Mouse (Mus musculus): Measurements from ENCODE around the gene Tspan14. TPM values are rescaled to one million over a fixed set of nuclear protein-coding genes. Genes with fewer than 3 reads are reported as not detected.

Gene Tspan14
- total and polyA plus RNA-seq, 3 experiments: 10.3 to 32.3 (median 23.4) TPM

DNA sequence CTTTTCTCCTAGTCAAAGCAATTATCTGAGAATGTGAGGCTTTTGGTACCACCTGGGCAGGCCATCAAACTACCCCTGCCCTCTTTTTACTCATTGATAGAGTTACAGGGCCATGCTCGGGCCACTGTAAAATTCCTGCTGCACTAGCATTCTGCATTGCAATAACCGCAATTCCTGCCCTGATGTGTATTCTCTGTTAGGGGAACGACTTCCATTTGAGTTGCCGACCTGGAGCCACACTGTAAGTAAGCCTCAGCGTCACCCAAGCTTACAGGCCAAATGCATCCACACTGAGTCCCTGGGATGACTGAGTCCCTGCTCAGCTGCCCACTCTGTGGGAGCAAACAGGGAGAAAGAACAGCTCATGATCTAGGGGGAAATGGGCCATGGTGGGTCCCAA, 35.0 kb upstream of the Tspan14 start:
- DNase-seq (ENCODE audit: low spot score) (no peak), ATAC-seq (ENCODE audit: extremely low read depth, insufficient number of reproducible peaks, low FRiP score, poor library complexity, severe bottlenecking) (no peak)
- Histone ChIP-seq H3K36me3 (replicated peaks) (peaks cover 80% of the 10 kb centered on the region), H3K27me3 (ENCODE audit: insufficient read depth, low read length) (no peaks in the 10 kb centered on the region), H3K9me3 (replicated peaks) (no peaks in the 10 kb centered on the region), H3K4me1 (ENCODE audit: insufficient read depth, low read depth, low read length) (peaks cover 21% of the 10 kb centered on the region), H3K4me3 (ENCODE audit: low read depth, low read length) (no peak overlapping the region)
- TF ChIP-seq TAL1 (conservative IDR thresholded peaks at IDR 0.05; ENCODE audit: low read depth, low read length): no peak
- TF ChIP-seq GATA1 (IDR thresholded peaks at IDR 0.05; ENCODE audit: borderline replicate concordance, low read length): no peak
- TF ChIP-seq GATA2 (IDR thresholded peaks at IDR 0.05; ENCODE audit: borderline replicate concordance, low read depth, low read length): no peak
- no peak for TF ChIP-seq POLR2AphosphoS5 (IDR thresholded peaks at IDR 0.05; ENCODE audit: insufficient replicate concordance, low read depth, low read length)
- TF ChIP-seq CTCF (IDR thresholded peaks at IDR 0.05; ENCODE audit: low read depth, low read length): no peak

- peaks cover 14% of the 10 kb centered on the region for H3K4me1 ChIP-seq (ENCODE audit: insufficient read depth, low read depth, low read length)
- H3K27me3 ChIP-seq (ENCODE audit: insufficient read depth, low read length): no peaks in the 10 kb centered on the region
- H3K9me3 ChIP-seq (replicated peaks): no peaks in the 10 kb centered on the region
- ATAC-seq (ENCODE audit: extremely low read depth, insufficient number of reproducible peaks, low FRiP score, poor library complexity, severe bottlenecking) (no peak), DNase-seq (ENCODE audit: low spot score) (no peak)
- no peak overlapping the region for H3K4me3 ChIP-seq (ENCODE audit: low read depth, low read length)
- TF ChIP-seq CTCF (IDR thresholded peaks at IDR 0.05; ENCODE audit: low read depth, low read length) (no peak), TAL1 (conservative IDR thresholded peaks at IDR 0.05; ENCODE audit: low read depth, low read length) (no peak), POLR2AphosphoS5 (IDR thresholded peaks at IDR 0.05; ENCODE audit: insufficient replicate concordance, low read depth, low read length) (no peak), GATA1 (IDR thresholded peaks at IDR 0.05; ENCODE audit: borderline replicate concordance, low read length) (no peak), GATA2 (IDR thresholded peaks at IDR 0.05; ENCODE audit: borderline replicate concordance, low read depth, low read length) (no peak)
- peaks cover 86% of the 10 kb centered on the region for H3K36me3 ChIP-seq (replicated peaks)
These were observed 34.2 kb upstream of the Tspan14 start for GRCm38 (mm10) chr14:41000801-41001200.

DNA sequence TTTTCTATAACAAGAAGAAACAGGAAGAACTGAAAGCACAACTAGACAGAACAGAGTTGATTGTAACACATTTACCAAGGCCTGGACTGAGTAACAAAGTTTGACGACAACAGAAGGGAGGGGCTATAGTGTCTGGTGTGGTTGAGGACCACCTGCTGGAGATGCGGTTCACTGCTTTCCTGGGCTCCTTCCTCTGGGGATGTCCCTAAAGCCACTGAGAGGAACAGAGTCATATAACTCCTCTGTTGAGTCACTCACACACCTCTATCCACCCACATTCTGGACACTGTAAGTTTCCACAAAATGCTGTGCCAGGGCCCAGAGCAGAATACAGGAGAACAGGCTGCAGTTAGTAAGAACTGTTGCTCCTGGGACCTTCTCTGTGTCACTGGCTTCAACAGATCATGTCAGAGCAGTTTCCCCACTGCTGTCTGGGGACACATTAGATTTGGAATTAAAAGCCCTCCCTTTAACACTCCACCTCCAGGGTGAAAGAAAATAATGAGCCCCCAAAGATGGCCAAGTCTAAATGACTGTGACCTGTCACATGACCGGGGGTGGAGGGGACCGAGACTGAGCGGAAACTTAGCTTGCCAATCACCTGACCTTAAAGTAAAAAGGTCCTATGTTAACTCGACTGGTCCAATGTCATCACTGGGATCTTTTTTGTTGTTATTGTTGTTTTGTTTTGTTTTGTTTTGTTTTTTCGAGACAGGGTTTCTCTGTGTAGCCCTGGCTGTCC, 33.5 kb upstream of the Tspan14 start:
- ATAC-seq (ENCODE audit: extremely low read depth, insufficient number of reproducible peaks, low FRiP score, poor library complexity, severe bottlenecking): no peak
- Histone ChIP-seq H3K4me3 (ENCODE audit: low read depth, low read length) (no peak overlapping the region), H3K4me1 (ENCODE audit: insufficient read depth, low read depth, low read length) (peaks cover 16% of the 10 kb centered on the region), H3K36me3 (replicated peaks) (peaks cover 85% of the 10 kb centered on the region), H3K27me3 (ENCODE audit: insufficient read depth, low read length) (no peaks in the 10 kb centered on the region), H3K9me3 (replicated peaks) (no peaks in the 10 kb centered on the region)
- no peak for TF ChIP-seq TAL1 (conservative IDR thresholded peaks at IDR 0.05; ENCODE audit: low read depth, low read length)
- no peak for DNase-seq (ENCODE audit: low spot score)

GRCm38 (mm10) chr14:40996171-40996570, 29.6 kb upstream of the Tspan14 start:
- Histone ChIP-seq H3K4me3 (ENCODE audit: low read depth, low read length) (no peak overlapping the region), H3K9me3 (replicated peaks) (no peaks in the 10 kb centered on the region), H3K36me3 (replicated peaks) (peaks cover 64% of the 10 kb centered on the region), H3K27me3 (ENCODE audit: insufficient read depth, low read length) (no peaks in the 10 kb centered on the region), H3K4me1 (ENCODE audit: insufficient read depth, low read depth, low read length) (peaks cover 53% of the 10 kb centered on the region)
- ATAC-seq (ENCODE audit: extremely low read depth, insufficient number of reproducible peaks, low FRiP score, poor library complexity, severe bottlenecking) (no peak), DNase-seq (ENCODE audit: low spot score) (no peak)
- TF ChIP-seq POLR2AphosphoS5 (IDR thresholded peaks at IDR 0.05; ENCODE audit: insufficient replicate concordance, low read depth, low read length) (no peak), GATA1 (IDR thresholded peaks at IDR 0.05; ENCODE audit: borderline replicate concordance, low read length) (no peak), TAL1 (conservative IDR thresholded peaks at IDR 0.05; ENCODE audit: low read depth, low read length) (no peak), GATA2 (IDR thresholded peaks at IDR 0.05; ENCODE audit: borderline replicate concordance, low read depth, low read length) (no peak), CTCF (IDR thresholded peaks at IDR 0.05; ENCODE audit: low read depth, low read length) (no peak)

DNA sequence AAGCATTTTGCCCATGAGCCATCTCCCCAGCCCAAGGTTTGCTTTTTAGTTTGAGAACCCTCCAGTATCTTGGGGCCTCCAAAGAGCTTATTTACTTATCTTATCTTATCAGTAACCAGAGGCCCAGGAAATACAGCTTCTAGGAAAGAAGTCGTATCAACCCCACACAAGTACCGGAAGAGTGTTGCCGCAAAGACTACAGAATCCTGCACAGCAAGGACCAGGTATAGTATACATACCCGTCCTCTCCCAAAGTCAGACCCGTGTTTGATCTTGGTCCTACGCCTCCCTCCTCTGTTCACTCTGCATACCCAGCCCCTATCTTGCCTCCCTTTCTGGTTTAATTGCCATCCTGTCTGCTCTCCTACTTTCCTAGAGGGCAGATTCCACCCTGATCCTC, 25.9 kb upstream of the Tspan14 start:
- TF ChIP-seq CTCF (IDR thresholded peaks at IDR 0.05; ENCODE audit: low read depth, low read length) (no peak), TAL1 (conservative IDR thresholded peaks at IDR 0.05; ENCODE audit: low read depth, low read length) (peak; percentile 67)
- ATAC-seq (ENCODE audit: extremely low read depth, insufficient number of reproducible peaks, low FRiP score, poor library complexity, severe bottlenecking): peak; percentile 89
- H3K36me3 ChIP-seq (replicated peaks): peaks cover 31% of the 10 kb centered on the region
- no peaks in the 10 kb centered on the region for H3K9me3 ChIP-seq (replicated peaks)
- no peaks in the 10 kb centered on the region for H3K27me3 ChIP-seq (ENCODE audit: insufficient read depth, low read length)
- peak; percentile 71 for DNase-seq (ENCODE audit: low spot score)
- H3K4me3 ChIP-seq (ENCODE audit: low read depth, low read length): peak overlapping the region; percentile 63
- peaks cover 81% of the 10 kb centered on the region for H3K4me1 ChIP-seq (ENCODE audit: insufficient read depth, low read depth, low read length)

DNA sequence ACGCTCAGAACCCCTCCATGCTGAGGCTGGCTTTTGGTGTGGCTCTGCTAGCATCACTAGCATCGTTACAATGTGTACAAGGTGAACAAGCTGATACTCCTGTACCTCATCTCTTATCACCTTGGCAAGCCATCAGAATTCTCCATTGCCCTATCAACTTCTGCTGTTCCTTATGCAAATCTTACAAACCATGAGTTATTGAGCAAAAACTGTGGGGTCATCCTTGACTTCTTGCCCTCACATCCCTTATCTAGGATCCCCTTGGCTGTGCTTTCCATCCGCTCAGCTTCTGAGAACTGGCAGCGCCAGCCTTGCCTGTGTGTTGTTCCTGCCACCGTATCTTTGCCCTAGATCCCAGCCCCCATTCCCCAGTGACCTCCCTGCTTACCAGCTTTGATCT, 22.2 kb upstream of the Tspan14 start:
- Histone ChIP-seq H3K27me3 (ENCODE audit: insufficient read depth, low read length) (no peaks in the 10 kb centered on the region), H3K36me3 (replicated peaks) (peaks cover 10% of the 10 kb centered on the region), H3K4me3 (ENCODE audit: low read depth, low read length) (peak overlapping the region; percentile 1; the same call in 1 of the 2 replicates), H3K9me3 (replicated peaks) (no peaks in the 10 kb centered on the region), H3K4me1 (ENCODE audit: insufficient read depth, low read depth, low read length) (peaks cover 86% of the 10 kb centered on the region)
- peak; percentile 47 for ATAC-seq (ENCODE audit: extremely low read depth, insufficient number of reproducible peaks, low FRiP score, poor library complexity, severe bottlenecking)
- DNase-seq (ENCODE audit: low spot score): peak; percentile 37
- TF ChIP-seq CTCF (IDR thresholded peaks at IDR 0.05; ENCODE audit: low read depth, low read length) (no peak), TAL1 (conservative IDR thresholded peaks at IDR 0.05; ENCODE audit: low read depth, low read length) (peak; percentile 70), GATA1 (IDR thresholded peaks at IDR 0.05; ENCODE audit: borderline replicate concordance, low read length) (no peak)

DNA sequence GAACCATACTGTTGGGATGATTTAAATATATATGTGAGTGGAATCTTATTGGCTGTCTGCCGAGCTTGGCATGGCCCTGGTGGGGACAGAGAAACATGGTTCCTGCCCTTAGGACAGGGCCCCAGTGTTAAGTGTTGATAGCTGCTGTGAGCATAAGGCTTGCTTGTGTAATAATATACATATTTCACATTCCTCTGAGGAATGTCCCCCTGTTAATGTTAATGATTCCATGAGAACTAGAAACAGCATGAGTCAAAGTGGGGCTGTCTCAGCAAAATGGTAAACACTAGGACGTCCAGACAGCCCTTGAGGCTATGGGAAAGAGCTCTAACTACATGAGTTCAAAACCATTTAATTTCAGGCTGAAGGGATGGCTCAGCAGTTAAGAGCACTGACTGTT, 20.6 kb upstream of the Tspan14 start:
- no peaks in the 10 kb centered on the region for H3K27me3 ChIP-seq (ENCODE audit: insufficient read depth, low read length)
- H3K36me3 ChIP-seq (replicated peaks): peaks cover 8% of the 10 kb centered on the region
- H3K4me1 ChIP-seq (ENCODE audit: insufficient read depth, low read depth, low read length): peaks cover 80% of the 10 kb centered on the region
- TF ChIP-seq CTCF (IDR thresholded peaks at IDR 0.05; ENCODE audit: low read depth, low read length) (no peak), TAL1 (conservative IDR thresholded peaks at IDR 0.05; ENCODE audit: low read depth, low read length) (no peak), GATA2 (IDR thresholded peaks at IDR 0.05; ENCODE audit: borderline replicate concordance, low read depth, low read length) (no peak), GATA1 (IDR thresholded peaks at IDR 0.05; ENCODE audit: borderline replicate concordance, low read length) (no peak), POLR2AphosphoS5 (IDR thresholded peaks at IDR 0.05; ENCODE audit: insufficient replicate concordance, low read depth, low read length) (no peak)
- H3K9me3 ChIP-seq (replicated peaks): no peaks in the 10 kb centered on the region
- ATAC-seq (ENCODE audit: extremely low read depth, insufficient number of reproducible peaks, low FRiP score, poor library complexity, severe bottlenecking) (no peak), DNase-seq (ENCODE audit: low spot score) (no peak)
- no peak overlapping the region for H3K4me3 ChIP-seq (ENCODE audit: low read depth, low read length)
